Mouse (Mus musculus) stomach, postnatal 0 days (tissue): ENCODE measurements around the gene Slu7. TPM values are rescaled to one million over a fixed set of nuclear protein-coding genes. Genes with fewer than 3 reads are reported as not detected.

Experiments
- ATAC-seq: fragments of 200-750 bp; cut with Nextera tagmentation; 2 replicates; pipeline ENCODE4 v1.8.0; 2017; ENCODE audit not compliant: low FRiP score, low TSS enrichment
- DNase-seq: peaks from one replicate; pipeline ENCODE4 v3.0.0-alpha.2; 2016; ENCODE audit warnings: low spot score
- H3K27ac ChIP-seq: fragments of 300-500 bp; sonication (generic); replicated peaks from 2 replicates; pipeline ENCODE4 v1.5.1; 2014; ENCODE audit warnings: mild to moderate bottlenecking, control low read depth
- H3K27me3 ChIP-seq: fragments of 300-500 bp; sonication (generic); 2 replicates; pipeline ENCODE4 v1.6.1; 2014; ENCODE audit warnings: low read length; ENCODE audit not compliant: control insufficient read depth, insufficient read depth
- H3K36me3 ChIP-seq: fragments of 300-500 bp; sonication (generic); 2 replicates; pipeline ENCODE4 v1.6.1; 2014; ENCODE audit warnings: low read length, mixed read lengths; ENCODE audit not compliant: control insufficient read depth, insufficient read depth
- H3K4me1 ChIP-seq: fragments of 300-500 bp; sonication (generic); replicated peaks from 2 replicates; pipeline ENCODE4 v1.6.1; 2014; ENCODE audit warnings: antibody characterized with exemption; ENCODE audit not compliant: control insufficient read depth, insufficient read depth
- H3K4me2 ChIP-seq: fragments of 300-500 bp; sonication (generic); replicated peaks from 2 replicates; pipeline ENCODE4 v1.6.1; 2014; ENCODE audit warnings: low read depth, mild to moderate bottlenecking, control low read depth, moderate library complexity
- H3K4me3 ChIP-seq: fragments of 300-500 bp; sonication (generic); 2 replicates; pipeline ENCODE4 v1.5.1; 2014; ENCODE audit warnings: low read depth, low read length, control low read depth
- H3K9ac ChIP-seq: fragments of 300-500 bp; sonication (generic); 2 replicates; pipeline ENCODE4 v1.6.1; 2014; ENCODE audit warnings: mild to moderate bottlenecking, low read length, control low read depth, mixed read lengths
- H3K9me3 ChIP-seq: fragments of 300-500 bp; sonication (generic); 2 replicates; pipeline ENCODE4 v1.6.1; 2016; ENCODE audit warnings: low read length; ENCODE audit not compliant: control insufficient read depth
- CTCF ChIP-seq: IDR thresholded peaks from 2 replicates; pipeline ENCODE4 v1.5.1; 2016; ENCODE audit warnings: antibody characterized with exemption, low read depth, mild to moderate bottlenecking, moderate library complexity
- EP300 ChIP-seq: optimal IDR thresholded peaks from 2 replicates; pipeline ENCODE3; 2016; ENCODE audit warnings: antibody characterized with exemption
- WGBS: fragments of 180-500 bp; shearing (Covaris S2); extraction: QIAGEN DNeasy Blood & Tissue Kit; methylation state at CpG from one replicate; pipeline ENCODE4 v1.1.7; 2014; 5-methylcytosine and 5-hydroxymethylcytosine counted together
- polyA plus RNA-seq: library from polyadenylated mRNA; unstranded; fragments of >200 nt; fragmentation: Nextera tagmentation; extraction: Ambion mirVana; gene quantifications from 2 replicates; pipeline ENCODE4 v1.2.1, GENCODE M21; 2015

Gene Slu7
- polyA plus RNA-seq, 1 experiment from 2014 or later = 38.1 TPM

DNA sequence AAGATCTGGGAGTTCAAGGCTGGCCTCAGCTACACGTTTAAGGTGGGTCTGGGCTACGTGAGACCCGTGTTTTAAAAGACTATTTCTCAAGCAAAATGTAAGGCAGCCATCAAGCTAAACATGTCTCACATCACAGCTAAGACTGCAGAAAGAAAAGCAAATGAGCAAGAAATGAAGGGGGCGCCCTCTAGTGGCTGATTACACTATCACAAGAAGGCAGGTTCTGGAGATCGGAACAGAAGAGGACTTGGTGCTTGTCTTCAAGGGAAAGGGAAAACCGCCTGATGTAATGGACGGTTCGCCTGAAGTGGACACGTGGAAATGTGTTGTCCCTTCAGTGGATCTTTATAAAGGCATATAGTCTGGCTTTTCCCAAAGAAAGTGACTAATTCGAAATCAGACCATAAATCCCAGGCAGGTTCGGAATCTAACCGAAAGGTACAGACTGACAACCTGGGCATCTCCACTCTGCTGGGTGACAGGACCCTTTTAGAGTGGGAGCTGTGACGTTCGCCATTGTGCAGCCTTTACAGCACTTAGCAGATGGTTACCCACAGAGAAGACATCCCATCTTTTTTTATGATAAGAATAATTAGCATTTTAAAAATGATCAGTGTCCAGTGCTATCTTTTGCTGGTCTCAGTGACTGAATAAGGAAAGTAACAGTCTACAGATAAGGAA lies 20.6 kb upstream of the Slu7 start:
- DNase-seq (peak; percentile 75), ATAC-seq (no peak)
- Histone ChIP-seq H3K9ac (no peak overlapping the region), H3K9me3 (no peaks in the 10 kb centered on the region), H3K4me1 (no peaks in the 10 kb centered on the region), H3K27ac (no peak overlapping the region), H3K27me3 (no peaks in the 10 kb centered on the region), H3K4me3 (no peak overlapping the region), H3K36me3 (no peaks in the 10 kb centered on the region), H3K4me2 (no peak overlapping the region)
- TF ChIP-seq EP300 (no peak), CTCF (peak; percentile 94)
- 23% methylated on average over 14 of the region's 14 CpGs for WGBS

DNA sequence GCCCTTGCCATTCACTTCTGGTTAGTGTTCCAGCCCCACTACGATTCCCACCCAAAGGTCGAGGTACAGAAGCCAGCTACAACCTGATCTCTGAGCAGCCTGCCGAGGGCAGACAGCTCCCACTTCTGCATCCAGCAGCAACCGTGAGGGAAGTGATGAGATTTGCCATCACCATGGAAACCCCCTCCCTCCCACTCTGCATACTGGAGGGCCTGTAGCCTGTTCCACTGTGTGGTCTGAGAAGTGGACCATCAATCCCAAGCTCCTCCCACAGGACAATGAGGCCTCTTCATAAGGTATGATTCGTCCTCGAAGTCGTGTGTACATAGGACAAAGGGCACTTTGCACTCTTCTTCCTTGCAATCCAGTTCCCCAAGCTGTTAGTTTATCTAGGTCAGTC lies 16.3 kb upstream of the Slu7 start:
- Histone ChIP-seq H3K4me2 (no peak overlapping the region), H3K9me3 (no peaks in the 10 kb centered on the region), H3K36me3 (no peaks in the 10 kb centered on the region), H3K27me3 (no peaks in the 10 kb centered on the region), H3K9ac (no peak overlapping the region), H3K4me3 (no peak overlapping the region), H3K4me1 (no peaks in the 10 kb centered on the region), H3K27ac (no peak overlapping the region)
- 45% methylated on average over 7 of the region's 7 CpGs for WGBS
- DNase-seq (no peak), ATAC-seq (no peak)
- TF ChIP-seq EP300 (no peak), CTCF (no peak)

DNA sequence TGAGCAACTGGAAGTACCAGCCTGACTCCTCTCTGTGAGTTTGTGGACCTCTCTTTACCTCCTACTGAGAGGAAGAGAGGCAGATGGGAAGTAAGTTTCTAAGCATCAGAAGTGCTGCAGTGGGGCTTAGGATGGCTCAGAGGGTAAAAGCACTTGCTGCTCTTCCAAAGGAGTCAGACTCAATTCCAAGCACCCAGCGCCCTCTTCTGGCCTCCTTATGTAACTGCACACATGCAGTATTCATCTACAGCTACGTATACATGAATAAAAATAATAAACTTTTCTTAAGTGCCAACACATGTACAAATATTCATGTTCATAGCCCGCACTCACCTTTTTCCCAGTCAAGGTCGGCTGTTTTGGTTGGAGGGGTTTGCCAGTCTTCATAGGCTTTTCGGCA lies 9.2 kb upstream of the Slu7 start:
- no peak overlapping the region for H3K9ac ChIP-seq
- DNase-seq (no peak), ATAC-seq (no peak)
- no peak overlapping the region for H3K4me2 ChIP-seq
- TF ChIP-seq CTCF (peak; percentile 57), EP300 (no peak)
- H3K9me3 ChIP-seq = no peaks in the 10 kb centered on the region
- WGBS = 74% methylated on average over 5 of the region's 5 CpGs
- H3K27me3 ChIP-seq = no peaks in the 10 kb centered on the region
- no peak overlapping the region for H3K4me3 ChIP-seq
- no peak overlapping the region for H3K27ac ChIP-seq
- no peaks in the 10 kb centered on the region for H3K36me3 ChIP-seq
- 0 out of 2 replicates have a peak, but pooled peaks cover 2% of the 10 kb centered on the region for H3K4me1 ChIP-seq

DNA sequence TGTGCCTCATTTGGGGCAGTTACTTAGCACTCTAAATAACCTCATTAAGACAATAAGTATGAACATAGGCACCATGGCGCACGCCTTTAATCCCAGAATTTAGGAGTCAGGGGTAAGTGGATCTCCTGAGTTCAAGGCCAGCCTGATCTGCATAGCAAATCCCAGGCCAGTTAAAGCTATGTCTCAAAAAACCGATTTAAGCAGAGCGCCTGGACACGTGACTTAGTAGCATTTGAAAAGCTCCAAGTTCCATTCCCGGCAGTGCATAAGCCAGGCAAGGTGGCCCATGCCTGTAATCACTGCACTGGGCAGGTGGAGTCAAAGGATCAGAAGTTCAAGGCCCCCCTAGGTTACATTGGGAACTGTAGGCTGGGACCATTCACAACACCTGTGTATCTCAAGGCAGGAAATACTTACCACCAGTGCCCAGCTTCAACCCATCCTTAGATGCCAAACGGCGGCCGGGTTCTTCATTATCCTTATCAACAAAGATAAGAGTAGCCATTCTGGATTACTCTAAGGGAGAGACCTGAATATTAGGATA lies 8.3 kb upstream of the Slu7 start:
- no peak for TF ChIP-seq EP300
- no peak for TF ChIP-seq CTCF
- H3K4me2 ChIP-seq = peak overlapping the region; percentile 44
- ATAC-seq = peak; percentile 56; the same call in 1 of the 2 replicates
- no peaks in the 10 kb centered on the region for H3K36me3 ChIP-seq
- no peaks in the 10 kb centered on the region for H3K9me3 ChIP-seq
- 0 out of 2 replicates have a peak, but pooled peaks cover 2% of the 10 kb centered on the region for H3K4me1 ChIP-seq
- DNase-seq = no peak
- WGBS = 83% methylated on average over 9 of the region's 9 CpGs
- no peaks in the 10 kb centered on the region for H3K27me3 ChIP-seq
- H3K27ac ChIP-seq = no peak overlapping the region
- H3K4me3 ChIP-seq = peak overlapping the region; percentile 48; the same call in 1 of the 2 replicates
- H3K9ac ChIP-seq = no peak overlapping the region; the same call in 1 of the 2 replicates

DNA sequence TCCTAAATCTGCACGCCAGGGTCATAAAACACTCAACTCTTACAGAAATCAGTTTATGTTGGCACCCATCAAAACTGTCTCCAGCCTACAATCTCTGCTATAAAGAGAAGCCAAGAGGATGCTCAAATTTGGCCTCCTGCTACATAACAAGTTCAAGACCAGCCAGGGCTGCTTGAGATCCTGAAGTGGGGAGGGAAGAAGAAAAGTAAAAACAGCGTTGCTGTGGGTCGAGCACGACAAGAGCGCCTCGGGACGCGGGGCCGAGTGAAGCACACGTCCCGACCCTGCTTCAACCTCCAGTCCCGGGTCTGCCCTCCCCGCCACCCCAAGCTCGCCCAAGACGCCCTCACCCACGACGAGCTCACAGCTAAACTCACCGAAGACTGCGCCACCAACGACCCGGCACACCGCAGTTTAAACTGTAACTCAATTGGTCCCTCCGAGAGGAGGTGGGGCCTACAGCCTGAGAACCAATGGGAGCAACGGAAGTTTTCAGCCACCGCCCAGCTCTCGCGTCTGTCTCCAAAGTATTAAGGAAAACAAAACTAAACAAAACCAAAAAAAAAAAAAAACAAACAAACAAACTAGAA lies 7.6 kb upstream of the Slu7 start, which contains the start of gene Pttg1:
Gene Pttg1 (minus strand): TSS at position 428 of the 590 bp plus-strand sequence.
- TF ChIP-seq EP300 (no peak), CTCF (no peak)
- 0 out of 2 replicates have a peak, but pooled peaks cover 2% of the 10 kb centered on the region for H3K4me1 ChIP-seq
- H3K9ac ChIP-seq = peak within 1 kb of the TSS; percentile 45
- 3% methylated on average over 27 of the region's 27 CpGs for WGBS
- peak within 1 kb of the TSS; percentile 44 for H3K4me2 ChIP-seq
- DNase-seq (peak; percentile 85), ATAC-seq (peak; percentile 97)
- no peaks in the 10 kb centered on the region for H3K9me3 ChIP-seq
- peak within 1 kb of the TSS; percentile 63; the same call in 1 of the 2 replicates for H3K27ac ChIP-seq
- no peaks in the 10 kb centered on the region for H3K36me3 ChIP-seq
- no peaks in the 10 kb centered on the region for H3K27me3 ChIP-seq
- H3K4me3 ChIP-seq = peak within 1 kb of the TSS; percentile 48
